Mouse (Mus musculus): ENCODE data around the gene Actl9. TPM values are rescaled to one million over a fixed set of nuclear protein-coding genes. Genes with fewer than 3 reads are reported as not detected.

Gene Actl9
- polyA plus RNA-seq (2012; rRNA removed), result 0.06 and 0.09 TPM in 2 replicates

DNA sequence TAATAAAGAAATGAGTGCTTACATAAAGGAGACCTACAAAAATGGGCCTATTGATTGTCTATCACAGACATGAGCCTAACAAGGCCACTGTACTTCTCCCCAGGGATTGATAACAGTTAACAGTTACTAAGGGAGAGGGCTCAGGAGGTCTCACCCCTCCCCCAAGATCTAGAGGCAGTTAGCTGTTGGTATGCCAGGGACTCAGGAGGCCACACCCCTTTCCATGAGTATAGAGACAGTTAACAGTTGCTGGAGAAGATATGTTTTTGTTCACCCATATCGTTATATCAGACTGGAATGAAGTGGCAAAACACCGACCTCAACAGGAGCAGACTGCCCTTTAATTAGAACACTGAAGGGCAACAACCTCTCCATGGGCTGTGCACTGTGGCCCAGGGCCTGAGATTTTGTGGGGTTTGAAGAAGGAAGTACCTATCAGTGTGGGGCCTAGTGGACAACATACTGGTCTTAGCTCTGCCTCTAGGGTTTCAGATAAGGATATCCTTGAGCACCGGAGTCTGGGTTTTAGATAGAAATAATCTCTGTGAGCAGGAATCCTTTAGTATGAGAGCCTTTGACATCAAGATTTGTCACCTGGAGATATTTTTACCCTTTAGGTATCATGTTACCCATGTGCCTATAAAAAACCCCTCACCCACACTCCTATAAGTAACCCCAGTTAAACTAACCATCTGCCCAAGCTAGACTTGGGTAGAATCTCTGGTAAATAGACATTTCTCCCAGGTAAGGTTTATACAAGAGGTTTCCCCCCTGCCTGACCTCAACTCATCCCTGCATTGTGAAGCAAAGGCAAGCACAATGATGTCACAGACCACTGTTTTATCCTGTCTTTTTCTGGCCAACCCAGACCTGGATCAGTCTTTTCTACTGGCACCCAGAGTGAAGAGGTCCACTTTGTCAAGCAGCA is at the start of gene Actl9:
Gene Actl9, plus strand, starts transcription at position 878 of the 928 bp plus-strand sequence.
- H3K27ac ChIP-seq (ENCODE audit: insufficient read depth, low read length), result no peak within 1 kb of the TSS
- no peak within 1 kb of the TSS for H3K4me3 ChIP-seq (ENCODE audit: extremely low read depth, insufficient read depth, insufficient read length)
- H3K36me3 ChIP-seq (ENCODE audit: control insufficient read depth, insufficient read depth, low read length), result no peaks in the 10 kb centered on the region
- WGBS, result 81% methylated on average over 3 of the region's 3 CpGs
- no peak for DNase-seq (ENCODE audit: low read depth in 1 of 2, low spot score in 2 of 2)
- TF ChIP-seq CTCF (IDR thresholded peaks at IDR 0.05; ENCODE audit: extremely low read depth, insufficient read depth, insufficient read length, insufficient replicate concordance) (no peak), POLR2A (IDR thresholded peaks at IDR 0.05; ENCODE audit: low read depth, low read length) (no peak)
- H3K4me1 ChIP-seq (ENCODE audit: control insufficient read depth, insufficient read depth, insufficient read length), result no peaks in the 10 kb centered on the region
- H3K27me3 ChIP-seq (ENCODE audit: control insufficient read depth, insufficient read depth, low read length), result no peaks in the 10 kb centered on the region

DNA sequence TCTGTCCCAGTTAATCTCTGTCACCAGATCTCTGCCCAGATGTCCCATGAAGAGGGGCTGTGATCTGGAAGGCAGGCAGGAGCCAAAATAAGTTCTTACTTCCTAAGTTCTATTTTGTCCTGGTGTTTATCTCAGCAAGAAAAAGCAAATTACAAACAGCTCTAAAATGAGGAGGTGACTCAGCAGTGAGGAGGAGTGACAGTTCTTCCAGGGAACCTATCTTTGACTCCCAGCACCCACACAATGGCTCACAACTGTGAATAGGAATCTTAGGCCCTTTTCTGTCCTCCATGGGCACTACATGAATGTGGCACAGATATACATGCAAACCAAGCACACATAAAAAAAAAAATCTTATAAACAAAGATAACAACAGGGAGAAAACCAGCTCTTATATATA is 47.0 kb upstream of the Actl9 start:
- TF ChIP-seq CTCF (IDR thresholded peaks at IDR 0.05; ENCODE audit: extremely low read depth, insufficient read depth, insufficient read length, insufficient replicate concordance) (no peak), POLR2A (IDR thresholded peaks at IDR 0.05; ENCODE audit: low read depth, low read length) (no peak)
- peaks cover 22% of the 10 kb centered on the region for H3K36me3 ChIP-seq (ENCODE audit: control insufficient read depth, insufficient read depth, low read length)

DNA sequence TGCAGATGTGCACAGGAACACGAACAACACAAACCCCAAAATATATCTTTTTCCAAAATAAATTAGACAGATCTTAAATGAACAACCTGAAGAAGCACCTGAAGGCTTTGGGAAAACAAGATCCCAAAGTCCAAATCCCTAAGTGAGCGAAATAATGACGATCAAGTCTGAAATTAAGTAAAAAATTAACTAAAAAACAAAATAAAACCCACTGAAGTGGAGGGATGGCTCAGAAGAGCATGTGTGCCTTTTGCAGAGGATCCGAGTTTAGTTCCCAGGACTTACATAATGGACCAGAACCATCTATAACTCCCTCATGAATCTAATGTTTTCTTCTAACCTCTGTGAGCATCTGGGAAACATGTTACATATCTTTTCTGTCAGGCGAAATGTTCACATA is 40.4 kb upstream of the Actl9 start:
- peaks cover 4% of the 10 kb centered on the region; the same call in 1 of the 2 replicates for H3K4me1 ChIP-seq (ENCODE audit: control insufficient read depth, insufficient read depth, insufficient read length)
- no peaks in the 10 kb centered on the region for H3K27me3 ChIP-seq (ENCODE audit: control insufficient read depth, insufficient read depth, low read length)
- no peak overlapping the region for H3K27ac ChIP-seq (ENCODE audit: insufficient read depth, low read length)
- DNase-seq (ENCODE audit: low read depth in 1 of 2, low spot score in 2 of 2), result no peak
- TF ChIP-seq POLR2A (IDR thresholded peaks at IDR 0.05; ENCODE audit: low read depth, low read length), result no peak
- H3K36me3 ChIP-seq (ENCODE audit: control insufficient read depth, insufficient read depth, low read length), result no peaks in the 10 kb centered on the region
- H3K4me3 ChIP-seq (ENCODE audit: extremely low read depth, insufficient read depth, insufficient read length), result no peak overlapping the region
- 93% methylated on average over 5 of the region's 5 CpGs for WGBS

More for the DNA sequence above, 47.0 kb upstream of the Actl9 start:
- Histone ChIP-seq H3K27me3 (ENCODE audit: control insufficient read depth, insufficient read depth, low read length) (no peaks in the 10 kb centered on the region), H3K27ac (ENCODE audit: insufficient read depth, low read length) (no peak overlapping the region), H3K4me1 (ENCODE audit: control insufficient read depth, insufficient read depth, insufficient read length) (no peaks in the 10 kb centered on the region), H3K4me3 (ENCODE audit: extremely low read depth, insufficient read depth, insufficient read length) (no peak overlapping the region)
- DNase-seq (ENCODE audit: low read depth in 1 of 2, low spot score in 2 of 2), result no peak

DNA sequence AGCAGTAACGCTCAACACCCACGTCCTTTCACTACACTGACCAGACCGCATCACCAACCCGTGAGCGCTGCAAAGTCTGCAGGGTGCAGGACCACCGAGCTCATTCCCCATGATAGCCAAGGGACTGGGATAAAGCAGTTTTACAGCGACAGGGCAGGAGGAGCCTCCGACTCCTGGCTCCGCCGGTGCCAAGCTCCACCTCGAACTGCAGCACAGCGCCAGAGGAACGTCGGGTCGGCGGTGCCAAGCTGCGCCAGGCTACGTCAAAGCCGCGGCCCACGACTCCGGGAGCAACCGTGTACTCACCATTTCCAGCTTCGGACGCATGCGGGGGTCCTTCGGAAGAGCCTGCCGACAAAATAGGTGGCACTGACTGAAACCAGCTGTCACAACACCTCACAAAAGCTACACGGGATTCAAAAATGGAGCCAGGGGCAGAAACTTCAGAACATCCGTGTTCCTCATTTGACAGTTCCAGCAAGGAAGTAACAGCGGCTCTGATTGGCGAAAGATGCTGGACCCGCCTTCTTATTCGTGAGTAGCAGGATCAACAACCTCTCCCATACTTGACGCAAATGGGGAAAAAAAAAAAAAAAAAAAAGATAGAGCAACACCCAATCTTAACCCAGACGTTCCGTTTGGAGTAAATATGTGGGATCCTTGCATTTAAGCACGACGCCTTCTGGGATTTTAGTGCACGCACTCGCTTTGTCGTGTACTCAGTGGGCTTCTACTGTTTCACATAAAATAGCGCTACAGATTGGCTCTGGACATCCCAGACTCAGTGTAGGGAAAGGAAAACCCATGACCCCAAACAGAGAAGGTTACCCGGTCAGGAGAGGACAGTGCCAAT is 38.3 kb upstream of the Actl9 start, which contains the start of gene Zfp101:
Gene Zfp101, minus strand, starts transcription at position 460 of the 853 bp plus-strand sequence.
- Histone ChIP-seq H3K4me3 (ENCODE audit: extremely low read depth, insufficient read depth, insufficient read length) (peak within 1 kb of the TSS; percentile 98), H3K4me1 (ENCODE audit: control insufficient read depth, insufficient read depth, insufficient read length) (peaks cover 4% of the 10 kb centered on the region; the same call in 1 of the 2 replicates), H3K36me3 (ENCODE audit: control insufficient read depth, insufficient read depth, low read length) (no peaks in the 10 kb centered on the region), H3K27ac (ENCODE audit: insufficient read depth, low read length) (peak within 1 kb of the TSS; percentile 68; the same call in 1 of the 2 replicates), H3K27me3 (ENCODE audit: control insufficient read depth, insufficient read depth, low read length) (no peaks in the 10 kb centered on the region)
- DNase-seq (ENCODE audit: low read depth in 1 of 2, low spot score in 2 of 2), result peak; percentile 82 to 90
- TF ChIP-seq POLR2A (IDR thresholded peaks at IDR 0.05; ENCODE audit: low read depth, low read length) (no peak), CTCF (IDR thresholded peaks at IDR 0.05; ENCODE audit: extremely low read depth, insufficient read depth, insufficient read length, insufficient replicate concordance) (no peak)
- WGBS, result under 1% methylated on average over 44 of the region's 44 CpGs

DNA sequence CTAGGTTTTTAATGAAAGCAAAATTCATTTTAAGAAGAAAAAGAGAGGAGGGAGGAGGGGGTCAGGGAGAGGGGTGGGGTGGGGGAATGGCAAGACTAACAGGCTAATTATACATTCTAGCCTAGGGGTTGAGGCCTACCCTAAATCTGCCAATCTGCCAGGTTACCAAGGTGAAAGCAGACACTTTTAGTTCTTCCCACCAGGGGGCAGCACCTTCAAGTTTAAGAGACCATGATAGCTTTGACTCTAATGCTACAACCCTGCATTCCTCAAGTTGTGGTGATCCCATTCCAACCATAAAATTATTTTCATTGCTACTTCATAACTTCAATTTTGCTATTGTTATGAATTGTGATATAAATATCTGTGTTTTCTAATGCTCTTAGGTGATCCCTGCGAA is 6.5 kb downstream of the Actl9 start:
- 81% methylated on average over 1 of the region's 1 CpGs for WGBS
- no peak overlapping the region for H3K4me3 ChIP-seq (ENCODE audit: extremely low read depth, insufficient read depth, insufficient read length)
- H3K4me1 ChIP-seq (ENCODE audit: control insufficient read depth, insufficient read depth, insufficient read length), result no peaks in the 10 kb centered on the region
- peak; percentile 33; the same call in 1 of the 2 replicates for TF ChIP-seq CTCF (IDR thresholded peaks at IDR 0.05; ENCODE audit: extremely low read depth, insufficient read depth, insufficient read length, insufficient replicate concordance)
- no peak for TF ChIP-seq POLR2A (IDR thresholded peaks at IDR 0.05; ENCODE audit: low read depth, low read length)
- H3K27ac ChIP-seq (ENCODE audit: insufficient read depth, low read length), result no peak overlapping the region
- no peaks in the 10 kb centered on the region for H3K27me3 ChIP-seq (ENCODE audit: control insufficient read depth, insufficient read depth, low read length)
- peak; percentile 55 to 68 for DNase-seq (ENCODE audit: low read depth in 1 of 2, low spot score in 2 of 2)
- H3K36me3 ChIP-seq (ENCODE audit: control insufficient read depth, insufficient read depth, low read length), result no peaks in the 10 kb centered on the region

DNA sequence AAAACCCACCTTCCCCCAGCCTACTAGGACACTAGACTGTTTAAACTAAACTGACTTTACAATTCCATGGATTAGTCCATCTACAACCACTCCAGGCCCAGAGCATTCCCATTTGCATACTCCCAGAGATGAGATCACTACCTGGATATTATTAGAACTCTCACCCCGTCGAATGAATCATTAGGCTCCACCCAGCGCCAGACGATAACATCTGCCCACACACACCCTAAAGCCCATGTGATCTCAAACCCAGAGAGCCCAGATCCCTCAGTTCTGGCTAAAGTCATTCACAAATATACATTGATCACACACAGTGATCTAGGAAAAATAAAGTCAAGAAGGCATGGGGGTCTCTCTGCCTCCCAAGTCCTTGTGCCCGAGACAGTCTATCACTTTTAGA is 7.2 kb downstream of the Actl9 start:
- no peaks in the 10 kb centered on the region for H3K27me3 ChIP-seq (ENCODE audit: control insufficient read depth, insufficient read depth, low read length)
- no peaks in the 10 kb centered on the region for H3K36me3 ChIP-seq (ENCODE audit: control insufficient read depth, insufficient read depth, low read length)
- WGBS, result 39% methylated on average over 5 of the region's 5 CpGs
- no peak overlapping the region for H3K27ac ChIP-seq (ENCODE audit: insufficient read depth, low read length)
- DNase-seq (ENCODE audit: low read depth in 1 of 2, low spot score in 2 of 2), result no peak
- no peaks in the 10 kb centered on the region for H3K4me1 ChIP-seq (ENCODE audit: control insufficient read depth, insufficient read depth, insufficient read length)
- TF ChIP-seq POLR2A (IDR thresholded peaks at IDR 0.05; ENCODE audit: low read depth, low read length) (no peak), CTCF (IDR thresholded peaks at IDR 0.05; ENCODE audit: extremely low read depth, insufficient read depth, insufficient read length, insufficient replicate concordance) (no peak)
- H3K4me3 ChIP-seq (ENCODE audit: extremely low read depth, insufficient read depth, insufficient read length), result no peak overlapping the region

Data from spleen, adult 2 months (tissue).